Mouse (Mus musculus): ENCODE measurements around the gene Nme7.

Gene Nme7

GRCm38 (mm10) chr1:164320731-164321130, 16.8 kb downstream of the Nme7 start:
- no peak for DNase-seq (ENCODE audit: low spot score)

GRCm38 (mm10) chr1:164321408-164321807, 17.5 kb downstream of the Nme7 start:
- no peak for DNase-seq (ENCODE audit: low spot score)

- DNase-seq (ENCODE audit: low spot score), result no peak
Observed at GRCm38 (mm10) chr1:164322987-164323650, 19.2 kb downstream of the Nme7 start.

- DNase-seq (ENCODE audit: low spot score), result no peak
Observed at GRCm38 (mm10) chr1:164324221-164324620, 20.3 kb downstream of the Nme7 start.

- no peak for DNase-seq (ENCODE audit: low spot score)
Observed at GRCm38 (mm10) chr1:164324878-164325277, 21.0 kb downstream of the Nme7 start.

GRCm38 (mm10) chr1:164326600-164327155, 22.8 kb downstream of the Nme7 start:
- DNase-seq (ENCODE audit: low spot score), result no peak

- DNase-seq (ENCODE audit: low spot score), result no peak
Observed at GRCm38 (mm10) chr1:164327764-164328163, 23.8 kb downstream of the Nme7 start.

GRCm38 (mm10) chr1:164332559-164332958, 28.6 kb downstream of the Nme7 start:
- no peak for DNase-seq (ENCODE audit: low spot score)

GRCm38 (mm10) chr1:164335435-164335834, 31.5 kb downstream of the Nme7 start:
- DNase-seq (ENCODE audit: low spot score), result no peak

GRCm38 (mm10) chr1:164335846-164336245, 31.9 kb downstream of the Nme7 start:
- DNase-seq (ENCODE audit: low spot score), result no peak

- DNase-seq (ENCODE audit: low spot score), result peak; percentile 20
Observed at GRCm38 (mm10) chr1:164342161-164342560, 38.2 kb downstream of the Nme7 start.

GRCm38 (mm10) chr1:164353443-164353842, 49.5 kb downstream of the Nme7 start:
- no peak for DNase-seq (ENCODE audit: low spot score)

GRCm38 (mm10) chr1:164357995-164358394, 54.1 kb downstream of the Nme7 start:
- DNase-seq (ENCODE audit: low spot score), result no peak

- no peak for DNase-seq (ENCODE audit: low spot score)
Observed at GRCm38 (mm10) chr1:164361997-164362396, 58.1 kb downstream of the Nme7 start.

GRCm38 (mm10) chr1:164366156-164367128, 62.5 kb downstream of the Nme7 start:
- peak; percentile 77 for DNase-seq (ENCODE audit: low spot score)

- no peak for DNase-seq (ENCODE audit: low spot score)
Observed at GRCm38 (mm10) chr1:164368152-164368551, 64.2 kb downstream of the Nme7 start.

GRCm38 (mm10) chr1:164369781-164370180, 65.9 kb downstream of the Nme7 start:
- no peak for DNase-seq (ENCODE audit: low spot score)

GRCm38 (mm10) chr1:164373029-164373428, 69.1 kb downstream of the Nme7 start:
- DNase-seq (ENCODE audit: low spot score), result no peak

GRCm38 (mm10) chr1:164374020-164374419, 70.1 kb downstream of the Nme7 start:
- DNase-seq (ENCODE audit: low spot score), result no peak

- DNase-seq (ENCODE audit: low spot score), result no peak
Observed at GRCm38 (mm10) chr1:164375626-164376025, 71.7 kb downstream of the Nme7 start.

- no peak for DNase-seq (ENCODE audit: low spot score)
Observed at GRCm38 (mm10) chr1:164376761-164377487, 73.0 kb downstream of the Nme7 start.

GRCm38 (mm10) chr1:164383621-164384020, 79.7 kb downstream of the Nme7 start:
- DNase-seq (ENCODE audit: low spot score), result no peak

Measured in urinary bladder, postnatal 14 days (tissue).